Mouse (Mus musculus): ENCODE results near the gene 3110082J24Rik. TPM values are rescaled to one million over a fixed set of nuclear protein-coding genes. Genes with fewer than 3 reads are reported as not detected.

The 3110082J24Rik gene
- not detected in 2 replicates for polyA plus RNA-seq (2012; ENCODE audit: low replicate concordance)

GRCm38 (mm10) chr5:30105668-30106300 lies at the start of gene 3110082J24Rik:
Gene 3110082J24Rik, minus strand, starts transcription at chr5:30106086.

GRCm38 (mm10) chr5:30154474-30155394 lies 48.8 kb upstream of the 3110082J24Rik start, which contains the start of the genes Hadha and Hadhb:
Gene Hadha, minus strand, starts transcription at chr5:30155162.
Gene Hadhb, plus strand, starts transcription at chr5:30155248.

GRCm38 (mm10) chr5:30104841-30105667 lies 832 bp downstream of the 3110082J24Rik start, which contains the start of gene Garem2:
Gene Garem2, plus strand, starts transcription at chr5:30105161.

GRCm38 (mm10) chr5:30072825-30073821 lies 32.8 kb downstream of the 3110082J24Rik start, which contains the start of gene Tyms:
Gene Tyms, minus strand, starts transcription at chr5:30073617.

Other genes starting within 250 kb of the 3110082J24Rik start
- gene Il6, start 93.0 kb downstream of the 3110082J24Rik start, polyA plus RNA-seq (2012; ENCODE audit: low replicate concordance) = not detected in 2 replicates
- gene Tyms, start 32.5 kb downstream of the 3110082J24Rik start, polyA plus RNA-seq (2012; ENCODE audit: low replicate concordance) = 1.6 and 7.8 TPM in 2 replicates
- not detected in 2 replicates for gene Garem2, start 925 bp downstream of the 3110082J24Rik start, polyA plus RNA-seq (2012; ENCODE audit: low replicate concordance)
- gene Hadha, start 49.1 kb upstream of the 3110082J24Rik start, polyA plus RNA-seq (2012; ENCODE audit: low replicate concordance) = 15.2 and 32.2 TPM in 2 replicates
- 7.7 and 49.9 TPM in 2 replicates for gene Hadhb, start 49.2 kb upstream of the 3110082J24Rik start, polyA plus RNA-seq (2012; ENCODE audit: low replicate concordance)
- not detected in 2 replicates for gene Adgrf3, start 99.6 kb upstream of the 3110082J24Rik start, polyA plus RNA-seq (2012; ENCODE audit: low replicate concordance)
- gene Selenoi, start 126.5 kb upstream of the 3110082J24Rik start, polyA plus RNA-seq (2012; ENCODE audit: low replicate concordance) = 0.46 and 1.3 TPM in 2 replicates
- gene Drc1, start 175.3 kb upstream of the 3110082J24Rik start, polyA plus RNA-seq (2012; ENCODE audit: low replicate concordance) = 0.08 TPM in 1 of 2 replicates, not detected in the other

Measured in hematopoietic multipotent progenitor cell, adult 10-12 weeks (in vitro differentiated cells).